Mouse (Mus musculus): ENCODE results near the gene Eln. TPM values are rescaled to one million over a fixed set of nuclear protein-coding genes. Genes with fewer than 3 reads are reported as not detected.

Gene Eln
- polyA plus RNA-seq, 1 experiment from 2014 or later, result 285 TPM

- no peaks in the 10 kb centered on the region for H3K9me3 ChIP-seq (replicated peaks; ENCODE audit: control insufficient read depth, low read length)
- no peak overlapping the region for H3K4me2 ChIP-seq (ENCODE audit: low read depth, low read length)
- H3K4me3 ChIP-seq (ENCODE audit: low read length), result no peak overlapping the region
- no peaks in the 10 kb centered on the region; the same call in 1 of the 2 replicates for H3K36me3 ChIP-seq (ENCODE audit: control insufficient read depth, insufficient read depth)
- no peak overlapping the region for H3K9ac ChIP-seq (ENCODE audit: low read length)
- no peak overlapping the region for H3K27ac ChIP-seq (ENCODE audit: low read length)
- no peaks in the 10 kb centered on the region for H3K4me1 ChIP-seq (ENCODE audit: control insufficient read depth, insufficient read depth, low read length)
- no peaks in the 10 kb centered on the region for H3K27me3 ChIP-seq (ENCODE audit: control insufficient read depth, insufficient read depth, low read length)
- ATAC-seq (replicated peaks; ENCODE audit: extremely low read depth, insufficient read depth, low FRiP score), result no peak
- 65% methylated on average over 7 of the region's 7 CpGs for WGBS
Measured at GRCm38 (mm10) chr5:134711076-134711475, 36.0 kb downstream of the Eln start.

- Histone ChIP-seq H3K4me2 (ENCODE audit: low read depth, low read length) (no peak overlapping the region), H3K27ac (ENCODE audit: low read length) (no peak overlapping the region), H3K9me3 (replicated peaks; ENCODE audit: control insufficient read depth, low read length) (no peaks in the 10 kb centered on the region), H3K4me1 (ENCODE audit: control insufficient read depth, insufficient read depth, low read length) (no peaks in the 10 kb centered on the region), H3K4me3 (ENCODE audit: low read length) (no peak overlapping the region), H3K27me3 (ENCODE audit: control insufficient read depth, insufficient read depth, low read length) (no peaks in the 10 kb centered on the region), H3K36me3 (ENCODE audit: control insufficient read depth, insufficient read depth) (no peaks in the 10 kb centered on the region; the same call in 1 of the 2 replicates), H3K9ac (ENCODE audit: low read length) (no peak overlapping the region)
- WGBS, result 35% methylated on average over 6 of the region's 6 CpGs
- ATAC-seq (replicated peaks; ENCODE audit: extremely low read depth, insufficient read depth, low FRiP score), result 0 out of 2 replicates have a peak, but pooled peaks have one; percentile 38
Measured at GRCm38 (mm10) chr5:134709275-134709674, 37.8 kb downstream of the Eln start.

- Histone ChIP-seq H3K4me3 (ENCODE audit: low read length) (no peak overlapping the region), H3K9ac (ENCODE audit: low read length) (no peak overlapping the region), H3K27ac (ENCODE audit: low read length) (no peak overlapping the region), H3K4me1 (ENCODE audit: control insufficient read depth, insufficient read depth, low read length) (no peaks in the 10 kb centered on the region), H3K4me2 (ENCODE audit: low read depth, low read length) (no peak overlapping the region), H3K27me3 (ENCODE audit: control insufficient read depth, insufficient read depth, low read length) (no peaks in the 10 kb centered on the region), H3K9me3 (replicated peaks; ENCODE audit: control insufficient read depth, low read length) (no peaks in the 10 kb centered on the region), H3K36me3 (ENCODE audit: control insufficient read depth, insufficient read depth) (no peaks in the 10 kb centered on the region)
- peak; percentile 50; the same call in 1 of the 2 replicates for ATAC-seq (replicated peaks; ENCODE audit: extremely low read depth, insufficient read depth, low FRiP score)
Measured at GRCm38 (mm10) chr5:134704157-134704556, 43.0 kb downstream of the Eln start.

- Histone ChIP-seq H3K27ac (ENCODE audit: low read length) (no peak overlapping the region), H3K9me3 (replicated peaks; ENCODE audit: control insufficient read depth, low read length) (peaks cover 3% of the 10 kb centered on the region; the same call in 1 of the 2 replicates), H3K4me1 (ENCODE audit: control insufficient read depth, insufficient read depth, low read length) (peaks cover 5% of the 10 kb centered on the region; the same call in 1 of the 2 replicates), H3K27me3 (ENCODE audit: control insufficient read depth, insufficient read depth, low read length) (no peaks in the 10 kb centered on the region), H3K4me3 (ENCODE audit: low read length) (no peak overlapping the region), H3K4me2 (ENCODE audit: low read depth, low read length) (no peak overlapping the region), H3K36me3 (ENCODE audit: control insufficient read depth, insufficient read depth) (no peaks in the 10 kb centered on the region), H3K9ac (ENCODE audit: low read length) (no peak overlapping the region)
- ATAC-seq (replicated peaks; ENCODE audit: extremely low read depth, insufficient read depth, low FRiP score), result no peak
- 45% methylated on average over 2 of the region's 2 CpGs for WGBS
Measured at GRCm38 (mm10) chr5:134695539-134695938, 51.6 kb downstream of the Eln start.

- Histone ChIP-seq H3K9me3 (replicated peaks; ENCODE audit: control insufficient read depth, low read length) (peaks cover 3% of the 10 kb centered on the region; the same call in 1 of the 2 replicates), H3K27me3 (ENCODE audit: control insufficient read depth, insufficient read depth, low read length) (no peaks in the 10 kb centered on the region), H3K27ac (ENCODE audit: low read length) (no peak overlapping the region), H3K4me1 (ENCODE audit: control insufficient read depth, insufficient read depth, low read length) (peaks cover 5% of the 10 kb centered on the region; the same call in 1 of the 2 replicates), H3K36me3 (ENCODE audit: control insufficient read depth, insufficient read depth) (no peaks in the 10 kb centered on the region), H3K9ac (ENCODE audit: low read length) (no peak overlapping the region), H3K4me2 (ENCODE audit: low read depth, low read length) (no peak overlapping the region), H3K4me3 (ENCODE audit: low read length) (no peak overlapping the region)
- WGBS, result 17% methylated on average over 2 of the region's 2 CpGs
- ATAC-seq (replicated peaks; ENCODE audit: extremely low read depth, insufficient read depth, low FRiP score), result no peak
Measured at GRCm38 (mm10) chr5:134695082-134695481, 52.0 kb downstream of the Eln start.

- no peak overlapping the region for H3K9ac ChIP-seq (ENCODE audit: low read length)
- H3K27ac ChIP-seq (ENCODE audit: low read length), result no peak overlapping the region
- H3K27me3 ChIP-seq (ENCODE audit: control insufficient read depth, insufficient read depth, low read length), result no peaks in the 10 kb centered on the region
- 96% methylated on average over 1 of the region's 1 CpGs for WGBS
- H3K36me3 ChIP-seq (ENCODE audit: control insufficient read depth, insufficient read depth), result no peaks in the 10 kb centered on the region
- peaks cover 3% of the 10 kb centered on the region; the same call in 1 of the 2 replicates for H3K9me3 ChIP-seq (replicated peaks; ENCODE audit: control insufficient read depth, low read length)
- H3K4me1 ChIP-seq (ENCODE audit: control insufficient read depth, insufficient read depth, low read length), result peaks cover 13% of the 10 kb centered on the region
- H3K4me2 ChIP-seq (ENCODE audit: low read depth, low read length), result no peak overlapping the region
- H3K4me3 ChIP-seq (ENCODE audit: low read length), result no peak overlapping the region
- ATAC-seq (replicated peaks; ENCODE audit: extremely low read depth, insufficient read depth, low FRiP score), result no peak
Measured at GRCm38 (mm10) chr5:134692704-134693103, 54.4 kb downstream of the Eln start.

- no peaks in the 10 kb centered on the region for H3K27me3 ChIP-seq (ENCODE audit: control insufficient read depth, insufficient read depth, low read length)
- H3K4me2 ChIP-seq (ENCODE audit: low read depth, low read length), result peak overlapping the region; percentile 74
- H3K4me3 ChIP-seq (ENCODE audit: low read length), result peak overlapping the region; percentile 78
- no peaks in the 10 kb centered on the region for H3K9me3 ChIP-seq (replicated peaks; ENCODE audit: control insufficient read depth, low read length)
- H3K27ac ChIP-seq (ENCODE audit: low read length), result peak overlapping the region; percentile 43
- WGBS, result under 1% methylated on average over 38 of the region's 38 CpGs
- H3K4me1 ChIP-seq (ENCODE audit: control insufficient read depth, insufficient read depth, low read length), result peaks cover 11% of the 10 kb centered on the region
- H3K36me3 ChIP-seq (ENCODE audit: control insufficient read depth, insufficient read depth), result peaks cover 3% of the 10 kb centered on the region; the same call in 1 of the 2 replicates
- peak overlapping the region; percentile 23 for H3K9ac ChIP-seq (ENCODE audit: low read length)
- peak; percentile 95 for ATAC-seq (replicated peaks; ENCODE audit: extremely low read depth, insufficient read depth, low FRiP score)
Measured at GRCm38 (mm10) chr5:134688718-134689284, 58.3 kb downstream of the Eln start.

- peak within 1 kb of the TSS; percentile 43 for H3K27ac ChIP-seq (ENCODE audit: low read length)
Measured at GRCm38 (mm10) chr5:134688086-134688717, 58.9 kb downstream of the Eln start, which contains the start of gene Limk1. Gene Limk1 (minus strand): TSS chr5:134688598.

GRCm38 (mm10) chr5:134687187-134687586 is 59.9 kb downstream of the Eln start:
- Histone ChIP-seq H3K36me3 (ENCODE audit: control insufficient read depth, insufficient read depth) (peaks cover 7% of the 10 kb centered on the region; the same call in 1 of the 2 replicates), H3K9ac (ENCODE audit: low read length) (peak overlapping the region; percentile 45), H3K27me3 (ENCODE audit: control insufficient read depth, insufficient read depth, low read length) (no peaks in the 10 kb centered on the region), H3K9me3 (replicated peaks; ENCODE audit: control insufficient read depth, low read length) (no peaks in the 10 kb centered on the region), H3K27ac (ENCODE audit: low read length) (no peak overlapping the region), H3K4me2 (ENCODE audit: low read depth, low read length) (peak overlapping the region; percentile 81; the same call in 1 of the 2 replicates), H3K4me3 (ENCODE audit: low read length) (peak overlapping the region; percentile 78; the same call in 1 of the 2 replicates), H3K4me1 (ENCODE audit: control insufficient read depth, insufficient read depth, low read length) (peaks cover 11% of the 10 kb centered on the region)
- no peak for ATAC-seq (replicated peaks; ENCODE audit: extremely low read depth, insufficient read depth, low FRiP score)
- 89% methylated on average over 1 of the region's 1 CpGs for WGBS

More at GRCm38 (mm10) chr5:134688086-134688717, 58.9 kb downstream of the Eln start, which contains the start of gene Limk1:
- Histone ChIP-seq H3K9me3 (replicated peaks; ENCODE audit: control insufficient read depth, low read length) (no peaks in the 10 kb centered on the region), H3K27me3 (ENCODE audit: control insufficient read depth, insufficient read depth, low read length) (no peaks in the 10 kb centered on the region), H3K9ac (ENCODE audit: low read length) (peak within 1 kb of the TSS; percentile 81), H3K4me2 (ENCODE audit: low read depth, low read length) (peak within 1 kb of the TSS; percentile 81), H3K4me3 (ENCODE audit: low read length) (peak within 1 kb of the TSS; percentile 78), H3K36me3 (ENCODE audit: control insufficient read depth, insufficient read depth) (peaks cover 7% of the 10 kb centered on the region; the same call in 1 of the 2 replicates), H3K4me1 (ENCODE audit: control insufficient read depth, insufficient read depth, low read length) (peaks cover 11% of the 10 kb centered on the region)
- 1% methylated on average over 61 of the region's 69 CpGs for WGBS
- ATAC-seq (replicated peaks; ENCODE audit: extremely low read depth, insufficient read depth, low FRiP score), result peak; percentile 0; the same call in 1 of the 2 replicates
